Mouse (Mus musculus) MEL (cell line): Measurements from ENCODE around the gene Ssh1. TPM values are rescaled to one million over a fixed set of nuclear protein-coding genes. Genes with fewer than 3 reads are reported as not detected.

Experiments
- DNase-seq: peaks from one replicate; pipeline ENCODE4 v3.0.0; 2011; ENCODE audit warnings: low read depth, low spot score
- H3K27ac ChIP-seq: 2 replicates; pipeline ENCODE4 v1.5.1; 2012; ENCODE audit warnings: low read depth, mild to moderate bottlenecking, control low read depth, low read length, moderate library complexity; ENCODE audit not compliant: control insufficient read depth
- H3K27me3 ChIP-seq, 2 experiments: fragments of 150-350 bp in 1 of 2; sonication (generic) in 1 of 2; 2 replicates each; pipeline ENCODE4 v1.6.1; 2012; ENCODE audit warnings: low read length in 2 of 2, mild to moderate bottlenecking in 2 of 2, improper control_type of control experiment in 1 of 2, moderate library complexity in 1 of 2; ENCODE audit not compliant: insufficient read depth in 2 of 2, control insufficient read depth in 1 of 2
- H3K36me3 ChIP-seq, 2 experiments: 2 replicates each; pipeline ENCODE4 v1.6.1; 2012 to 2014; ENCODE audit warnings: low read length in 2 of 2, improper control_type of control experiment in 1 of 2, inconsistent platforms in 1 of 2, mild to moderate bottlenecking in 1 of 2; ENCODE audit not compliant: insufficient read depth in 2 of 2, control insufficient read depth in 1 of 2
- H3K4me1 ChIP-seq, 2 experiments: fragments of 150-350 bp in 1 of 2; sonication (generic) in 1 of 2; 2 replicates each; pipeline ENCODE4 v1.6.1; 2012; ENCODE audit warnings: low read length in 2 of 2, improper control_type of control experiment in 1 of 2, mild to moderate bottlenecking in 1 of 2; ENCODE audit not compliant: insufficient read depth in 2 of 2, control insufficient read depth in 1 of 2
- H3K4me3 ChIP-seq, 2 experiments: fragments of 150-350 bp in 1 of 2; sonication (generic) in 1 of 2; 2 replicates each; pipeline ENCODE4 v1.5.1; 2012; ENCODE audit warnings: low read depth in 2 of 2, low read length in 2 of 2, mild to moderate bottlenecking in 2 of 2, moderate library complexity in 2 of 2, control low read depth in 1 of 2, improper control_type of control experiment in 1 of 2; ENCODE audit not compliant: control insufficient read depth in 1 of 2, insufficient read depth in 1 of 2
- H3K79me2 ChIP-seq: 2 replicates; pipeline ENCODE4 v1.6.1; 2012; ENCODE audit warnings: mild to moderate bottlenecking, low read length, moderate library complexity; ENCODE audit not compliant: control insufficient read depth, poor library complexity, insufficient read depth
- H3K9ac ChIP-seq: 2 replicates; pipeline ENCODE4 v1.6.1; 2012; ENCODE audit warnings: low read depth, mild to moderate bottlenecking, control low read depth, low read length, moderate library complexity; ENCODE audit not compliant: control insufficient read depth, poor library complexity, severe bottlenecking
- H3K9me3 ChIP-seq: fragments of 150-350 bp; sonication (generic); replicated peaks from 2 replicates; pipeline ENCODE4 v1.6.1; 2012; ENCODE audit warnings: mild to moderate bottlenecking, low read length, improper control_type of control experiment, moderate library complexity; ENCODE audit not compliant: insufficient read depth
- BHLHE40 ChIP-seq: IDR thresholded peaks from 2 replicates; pipeline ENCODE4 v1.6.1; 2012; ENCODE audit warnings: low read depth, mild to moderate bottlenecking, inconsistent platforms, low read length, improper control_type of control experiment, borderline replicate concordance
- CHD1 ChIP-seq: IDR thresholded peaks from 2 replicates; pipeline ENCODE4 v1.6.1; 2012; ENCODE audit warnings: low read depth, mild to moderate bottlenecking, inconsistent platforms, low read length, improper control_type of control experiment
- EP300 ChIP-seq, 2 experiments: IDR thresholded peaks; 2 replicates each; pipeline ENCODE4 v1.6.1; 2011; ENCODE audit warnings: improper control_type of control experiment in 2 of 2, low read length in 2 of 2, low read depth in 1 of 2, mild to moderate bottlenecking in 1 of 2
- ETS1 ChIP-seq: IDR thresholded peaks from 2 replicates; pipeline ENCODE4 v1.6.1; 2012; ENCODE audit warnings: low read depth, mild to moderate bottlenecking, inconsistent platforms, low read length, improper control_type of control experiment, moderate library complexity
- GATA1 ChIP-seq: IDR thresholded peaks from 2 replicates; pipeline ENCODE4 v1.6.1; 2011; ENCODE audit warnings: low read depth, low read length, improper control_type of control experiment
- KAT2A ChIP-seq: conservative IDR thresholded peaks from 2 replicates; pipeline ENCODE4 v1.6.1; 2012; ENCODE audit warnings: low read depth, low read length, improper control_type of control experiment, inconsistent platforms
- MAX ChIP-seq: IDR thresholded peaks from 2 replicates; pipeline ENCODE4 v1.6.1; 2011; ENCODE audit warnings: low read length, improper control_type of control experiment
- MAZ ChIP-seq: IDR thresholded peaks from 2 replicates; pipeline ENCODE4 v1.6.1; 2012; ENCODE audit warnings: low read depth, mild to moderate bottlenecking, inconsistent platforms, low read length, improper control_type of control experiment
- MEF2A ChIP-seq: IDR thresholded peaks from 2 replicates; pipeline ENCODE4 v1.6.1; 2014; ENCODE audit warnings: low read depth, mild to moderate bottlenecking, inconsistent platforms, low read length, improper control_type of control experiment; ENCODE audit not compliant: poor library complexity, insufficient replicate concordance, severe bottlenecking; ENCODE audit errors: extremely low read depth
- MYB ChIP-seq: IDR thresholded peaks from 2 replicates; pipeline ENCODE4 v1.6.1; 2011; ENCODE audit warnings: mild to moderate bottlenecking, low read depth, low read length, improper control_type of control experiment
- NRF1 ChIP-seq: IDR thresholded peaks from 2 replicates; pipeline ENCODE4 v1.6.1; 2014; ENCODE audit warnings: low read depth, mild to moderate bottlenecking, inconsistent platforms, low read length, improper control_type of control experiment, moderate library complexity; ENCODE audit not compliant: poor library complexity, insufficient read depth, severe bottlenecking
- POLR2AphosphoS5 ChIP-seq: IDR thresholded peaks from 2 replicates; pipeline ENCODE4 v1.6.1; 2012; ENCODE audit warnings: low read depth, borderline replicate concordance, mild to moderate bottlenecking, inconsistent platforms, low read length, moderate library complexity, mixed read lengths
- RCOR1 ChIP-seq: IDR thresholded peaks from 2 replicates; pipeline ENCODE4 v1.6.1; 2012; ENCODE audit warnings: low read depth, mild to moderate bottlenecking, inconsistent platforms, low read length, improper control_type of control experiment
- SIN3A ChIP-seq: IDR thresholded peaks from 2 replicates; pipeline ENCODE4 v1.6.1; 2012; ENCODE audit warnings: low read length, improper control_type of control experiment, inconsistent platforms
- TAL1 ChIP-seq: IDR thresholded peaks from 2 replicates; pipeline ENCODE4 v1.6.1; 2012; ENCODE audit warnings: mild to moderate bottlenecking, inconsistent platforms, low read length, moderate library complexity, mixed read lengths
- TBP ChIP-seq: IDR thresholded peaks from 2 replicates; pipeline ENCODE4 v1.8.0; 2011; ENCODE audit warnings: low read depth, low read length, improper control_type of control experiment
- TCF12 ChIP-seq: IDR thresholded peaks from 2 replicates; pipeline ENCODE4 v1.6.1; 2014; ENCODE audit warnings: low read depth, mild to moderate bottlenecking, inconsistent platforms, low read length, improper control_type of control experiment, moderate library complexity
- USF2 ChIP-seq, 2 experiments: IDR thresholded peaks; 2 replicates each; pipeline ENCODE4 v1.6.1; 2011 to 2012; ENCODE audit warnings: improper control_type of control experiment in 2 of 2, low read length in 2 of 2, borderline replicate concordance in 1 of 2, inconsistent platforms in 1 of 2, low read depth in 1 of 2, mild to moderate bottlenecking in 1 of 2; ENCODE audit not compliant: insufficient read depth in 1 of 2
- ZC3H11A ChIP-seq: IDR thresholded peaks from 2 replicates; pipeline ENCODE4 v1.6.1; 2012; ENCODE audit warnings: low read depth, mild to moderate bottlenecking, inconsistent platforms, low read length, improper control_type of control experiment
- ZKSCAN1 ChIP-seq: IDR thresholded peaks from 2 replicates; pipeline ENCODE4 v1.6.1; 2012; ENCODE audit warnings: low read depth, mild to moderate bottlenecking, inconsistent platforms, low read length, improper control_type of control experiment, moderate library complexity
- polyA plus RNA-seq, 2 experiments: library from polyadenylated mRNA; stranded (reverse) in 1 of 2; unstranded in 1 of 2; fragments of >175 nt in 1 of 2; fragments of >200 nt in 1 of 2; gene quantifications; 2 replicates each; pipeline versions ENCODE4 v1.2.1 to v1.2.4; 2012; ENCODE audit warnings: low replicate concordance in 2 of 2, low read depth in 1 of 2; ENCODE audit not compliant: insufficient read length in 2 of 2, insufficient read depth in 1 of 2, missing spikeins in 1 of 2
- total RNA-seq: library from RNA; depleted of rRNA; stranded (reverse); fragments of 300-350 nt; gene quantifications from 2 replicates; pipeline ENCODE4 v1.2.3, GENCODE M21; 2012

Ssh1 gene
- total and polyA plus RNA-seq, 3 experiments, result 2.3 to 6.8 TPM; not detected in 1

DNA sequence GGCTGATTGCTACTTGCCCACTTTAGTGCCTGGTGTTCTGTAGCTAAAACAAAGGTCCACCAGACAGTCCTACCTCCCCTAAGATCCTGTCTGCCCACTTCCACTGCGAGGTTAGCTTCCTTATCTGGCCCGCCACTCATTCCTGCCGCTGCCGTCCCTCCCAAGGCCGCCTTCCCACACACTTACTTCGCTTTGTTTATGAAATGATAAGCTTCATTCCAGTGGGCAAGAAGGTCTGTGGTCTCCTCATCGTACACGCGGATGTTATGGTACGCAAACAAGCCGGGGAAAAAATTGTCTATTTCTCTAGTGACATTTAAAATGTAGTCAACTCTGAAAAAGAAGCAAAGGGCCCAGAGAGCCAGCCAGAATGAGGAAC is 42.0 kb downstream of the Ssh1 start:
- Histone ChIP-seq H3K9ac (peak overlapping the region; percentile 44), H3K4me1 (peaks cover 3 to 24% of the 10 kb centered on the region in 2 experiments; a peak in 3 of 4 replicates), H3K79me2 (no peaks in the 10 kb centered on the region), H3K27ac (peak overlapping the region; percentile 83), H3K27me3 (no peaks in the 10 kb centered on the region), H3K4me3 (peak overlapping the region; percentile 12 to 33), H3K36me3 (peaks cover 0 to 17% of the 10 kb centered on the region in 2 experiments; a peak in 2 of 4 replicates), H3K9me3 (no peaks in the 10 kb centered on the region)
- peak; percentile 72 for DNase-seq
- TF ChIP-seq EP300 (IDR thresholded peaks at IDR 0.05; ENCODE audit: low read depth in 1 of 2, low read length in 2 of 2), result peak; percentile 76 to 80
- 0 out of 2 replicates have a peak, but pooled peaks have one; percentile 34 for TF ChIP-seq TBP
- TF ChIP-seq CHD1, result no peak
- TF ChIP-seq GATA1, result peak; percentile 79
- TF ChIP-seq TAL1, result peak; percentile 85
- peak; percentile 57; the same call in 1 of the 2 replicates for TF ChIP-seq SIN3A
- no peak for TF ChIP-seq MYB
- no peak for TF ChIP-seq USF2 (IDR thresholded peaks at IDR 0.05; ENCODE audit: borderline replicate concordance in 1 of 2, insufficient read depth in 1 of 2, low read depth in 1 of 2, low read length in 2 of 2)
- TF ChIP-seq RCOR1, result peak; percentile 63
- no peak for TF ChIP-seq ZC3H11A
- TF ChIP-seq MAX, result no peak
- TF ChIP-seq POLR2AphosphoS5, result no peak
- no peak for TF ChIP-seq BHLHE40
- peak; percentile 48; the same call in 1 of the 2 replicates for TF ChIP-seq ETS1
- no peak for TF ChIP-seq NRF1
- TF ChIP-seq TCF12, result peak; percentile 76
- TF ChIP-seq ZKSCAN1, result no peak

DNA sequence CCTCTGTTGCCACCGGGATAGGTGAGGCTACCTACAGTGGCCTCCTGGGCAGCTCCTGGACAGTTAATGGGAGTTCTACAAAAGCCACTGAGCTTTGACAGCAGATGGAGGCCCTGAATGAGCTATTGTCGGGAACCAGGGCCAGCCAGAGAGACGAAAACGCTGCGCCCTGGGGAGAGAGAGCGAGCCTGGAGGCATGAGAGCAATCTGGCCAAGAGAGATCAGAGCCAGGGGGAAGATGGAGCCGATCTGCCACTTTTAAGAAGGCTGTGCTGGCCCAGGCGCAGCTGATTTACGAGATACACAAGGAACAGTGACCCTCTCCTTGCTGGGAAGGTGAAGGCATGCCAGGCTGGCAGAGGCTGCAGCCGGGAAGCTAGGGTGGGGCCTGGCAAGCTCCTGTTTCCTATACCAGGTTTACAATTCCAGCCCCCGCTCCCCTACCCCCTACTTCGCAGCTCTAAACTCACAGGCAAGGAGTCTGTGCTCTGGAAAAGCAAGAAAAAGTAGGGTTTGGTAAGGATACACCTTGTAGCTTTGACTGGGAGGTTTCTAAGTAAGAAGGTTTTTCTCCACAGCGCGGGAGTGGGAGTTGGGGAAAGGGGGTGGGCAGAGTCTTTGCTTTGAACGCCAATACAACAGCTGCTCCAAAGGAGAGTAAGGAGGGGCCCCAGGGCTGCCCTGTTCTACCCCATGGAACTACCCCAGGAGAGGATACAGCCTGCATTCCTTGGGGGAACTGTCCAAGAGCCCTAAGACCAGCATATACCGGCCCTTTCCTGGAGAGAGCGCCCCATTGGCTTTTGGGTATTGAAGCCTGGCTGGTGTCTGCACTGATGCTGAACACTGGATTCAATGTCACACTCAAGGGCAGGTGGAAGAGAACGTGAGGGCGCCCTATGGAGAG is 42.7 kb downstream of the Ssh1 start:
- Histone ChIP-seq H3K9me3 (no peaks in the 10 kb centered on the region), H3K4me1 (peaks cover 3 to 24% of the 10 kb centered on the region in 2 experiments; a peak in 3 of 4 replicates), H3K4me3 (no peak overlapping the region), H3K9ac (peak overlapping the region; percentile 44), H3K27ac (peak overlapping the region; percentile 83), H3K79me2 (no peaks in the 10 kb centered on the region), H3K36me3 (peaks cover 0 to 17% of the 10 kb centered on the region in 2 experiments; a peak in 2 of 4 replicates), H3K27me3 (no peaks in the 10 kb centered on the region)
- TF ChIP-seq ZKSCAN1, result no peak
- TF ChIP-seq MEF2A, result no peak
- no peak for TF ChIP-seq ZC3H11A
- no peak for TF ChIP-seq GATA1
- TF ChIP-seq CHD1, result no peak
- TF ChIP-seq USF2 (IDR thresholded peaks at IDR 0.05; ENCODE audit: borderline replicate concordance in 1 of 2, insufficient read depth in 1 of 2, low read depth in 1 of 2, low read length in 2 of 2), result no peak
- no peak for TF ChIP-seq RCOR1
- no peak for TF ChIP-seq MAZ
- no peak for TF ChIP-seq KAT2A
- TF ChIP-seq ETS1, result no peak
- DNase-seq, result no peak
